Mouse (Mus musculus) intestine, embryonic 16.5 days (tissue): ENCODE data around the gene Amfr. TPM values are rescaled to one million over a fixed set of nuclear protein-coding genes. Genes with fewer than 3 reads are reported as not detected.

Experiments
- ATAC-seq: fragments of 200-750 bp; cut with Nextera tagmentation; 2 replicates; pipeline ENCODE4 v1.8.0; 2017; ENCODE audit warnings: moderate TSS enrichment, moderate library complexity
- H3K27ac ChIP-seq: fragments of 300-500 bp; sonication (generic); 2 replicates; pipeline ENCODE4 v1.5.1; 2014; ENCODE audit warnings: mild to moderate bottlenecking, low read length
- H3K27me3 ChIP-seq: fragments of 300-500 bp; sonication (generic); replicated peaks from 2 replicates; pipeline ENCODE4 v1.6.1; 2014; ENCODE audit warnings: low read length, control low read depth, mixed read lengths; ENCODE audit not compliant: control insufficient read depth, insufficient read depth
- H3K36me3 ChIP-seq: fragments of 300-500 bp; sonication (generic); 2 replicates; pipeline ENCODE4 v1.6.1; 2014; ENCODE audit warnings: low read length, control low read depth; ENCODE audit not compliant: control insufficient read depth, insufficient read depth
- H3K4me1 ChIP-seq: fragments of 300-500 bp; sonication (generic); 2 replicates; pipeline ENCODE4 v1.6.1; 2014; ENCODE audit warnings: low read length, control low read depth, mixed read lengths; ENCODE audit not compliant: control insufficient read depth, insufficient read depth
- H3K4me2 ChIP-seq: fragments of 300-500 bp; sonication (generic); 2 replicates; pipeline ENCODE4 v1.6.1; 2014; ENCODE audit warnings: low read depth, low read length, control low read depth
- H3K4me3 ChIP-seq: fragments of 300-500 bp; sonication (generic); 2 replicates; pipeline ENCODE4 v1.5.1; 2014; ENCODE audit warnings: mild to moderate bottlenecking, low read length
- H3K9ac ChIP-seq: fragments of 300-500 bp; sonication (generic); 2 replicates; pipeline ENCODE4 v1.6.1; 2014; ENCODE audit warnings: low read depth, low read length
- H3K9me3 ChIP-seq: fragments of 300-500 bp; sonication (generic); 2 replicates; pipeline ENCODE4 v1.6.1; 2016; ENCODE audit warnings: low read length, control low read depth; ENCODE audit not compliant: control insufficient read depth
- WGBS: fragments of 180-500 bp; shearing (Covaris S2); extraction: QIAGEN DNeasy Blood & Tissue Kit; methylation state at CpG from one replicate; pipeline ENCODE4 v1.1.7; 2014; 5-methylcytosine and 5-hydroxymethylcytosine counted together
- polyA plus RNA-seq: library from polyadenylated mRNA; unstranded; fragments of >200 nt; fragmentation: Nextera tagmentation; extraction: Ambion mirVana; gene quantifications from 2 replicates; pipeline ENCODE4 v1.2.1, GENCODE M21; 2015

The Amfr gene
- polyA plus RNA-seq, 1 experiment from 2014 or later: 27.8 TPM

DNA sequence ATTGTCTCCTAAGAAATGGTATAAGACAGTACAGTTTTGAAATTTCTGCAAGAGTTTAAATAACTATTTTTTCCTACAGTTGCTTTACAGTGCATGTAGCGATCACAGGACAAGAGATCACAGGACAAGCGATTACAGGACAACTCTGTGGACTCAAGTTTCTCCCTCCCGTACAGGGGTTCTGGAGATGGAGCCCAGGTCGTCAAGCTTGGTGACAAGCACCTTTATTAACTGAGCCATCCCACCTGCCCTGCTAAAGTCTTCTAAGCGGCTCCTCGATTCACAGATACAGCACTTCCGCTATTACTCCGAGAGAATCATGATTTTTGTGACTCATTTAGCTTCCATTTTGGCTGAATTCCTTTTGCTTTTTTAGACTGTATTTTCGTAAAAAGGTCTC lies 17.1 kb upstream of the Amfr start:
- no peak overlapping the region for H3K9ac ChIP-seq
- no peak overlapping the region for H3K4me3 ChIP-seq
- no peak overlapping the region for H3K4me2 ChIP-seq
- H3K36me3 ChIP-seq: peaks cover 13% of the 10 kb centered on the region
- no peaks in the 10 kb centered on the region for H3K27me3 ChIP-seq
- peaks cover 6% of the 10 kb centered on the region for H3K4me1 ChIP-seq
- H3K9me3 ChIP-seq: no peaks in the 10 kb centered on the region
- WGBS: 95% methylated on average over 9 of the region's 9 CpGs
- no peak for ATAC-seq
- no peak overlapping the region for H3K27ac ChIP-seq

DNA sequence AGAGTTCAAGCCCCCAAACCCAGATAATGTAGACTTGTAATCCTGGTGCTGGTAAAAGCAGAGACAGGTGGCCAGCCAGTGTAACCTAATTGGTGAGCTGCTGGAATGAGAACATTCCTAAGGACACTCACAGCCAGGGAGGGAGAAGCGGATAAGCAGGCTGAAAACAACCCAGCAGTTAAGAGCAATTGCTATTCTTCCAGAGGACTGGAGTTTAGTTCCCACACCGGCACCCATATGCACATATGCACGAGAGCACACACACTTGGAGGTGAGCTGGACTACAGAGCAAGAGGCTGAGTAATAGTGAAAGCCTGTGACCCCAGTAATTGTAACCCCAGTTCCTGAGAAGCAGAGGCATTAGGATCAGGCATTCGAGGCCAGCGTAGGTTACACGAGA lies 11.3 kb upstream of the Amfr start:
- peaks cover 11% of the 10 kb centered on the region for H3K36me3 ChIP-seq
- WGBS: 92% methylated on average over 6 of the region's 6 CpGs
- no peak for ATAC-seq

DNA sequence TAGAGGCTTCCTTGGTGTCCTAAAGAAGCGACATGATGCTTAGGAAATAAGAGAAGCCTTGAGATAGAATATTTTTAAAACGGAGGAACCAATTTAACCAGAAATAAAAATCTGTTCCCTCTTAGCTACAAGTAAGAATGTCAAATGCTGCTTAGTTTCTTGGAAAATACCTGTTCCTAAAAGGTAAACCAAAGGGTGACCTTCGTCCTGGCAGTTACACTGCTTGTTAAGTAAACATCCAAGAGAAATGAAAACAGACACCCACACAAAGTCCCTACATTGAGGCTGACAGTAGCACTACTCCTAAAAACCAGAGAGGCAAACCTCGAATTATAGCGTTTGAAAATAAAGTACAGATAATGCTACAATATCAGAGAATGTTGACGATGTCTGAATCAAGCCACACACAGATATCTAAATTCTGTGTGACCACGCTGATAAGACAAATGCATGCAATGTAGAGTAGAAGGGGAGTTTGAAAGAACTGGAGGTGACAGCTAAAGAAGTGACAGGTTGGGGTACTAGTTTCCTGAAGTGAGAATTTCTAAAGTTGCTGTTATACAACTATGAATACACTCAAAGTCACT lies 477 bp upstream of the Amfr start:
- no peak for ATAC-seq
- H3K4me1 ChIP-seq: peaks cover 26% of the 10 kb centered on the region
- no peaks in the 10 kb centered on the region for H3K9me3 ChIP-seq
- peak overlapping the region; percentile 98 for H3K9ac ChIP-seq
- peak overlapping the region; percentile 98 for H3K4me2 ChIP-seq
- H3K27ac ChIP-seq: peak overlapping the region; percentile 96
- peak overlapping the region; percentile 100 for H3K4me3 ChIP-seq
- H3K36me3 ChIP-seq: no peaks in the 10 kb centered on the region
- H3K27me3 ChIP-seq: no peaks in the 10 kb centered on the region
- 27% methylated on average over 7 of the region's 7 CpGs for WGBS

More for the DNA sequence above, 11.3 kb upstream of the Amfr start:
- no peak overlapping the region for H3K9ac ChIP-seq
- no peak overlapping the region for H3K4me3 ChIP-seq
- H3K27me3 ChIP-seq: no peaks in the 10 kb centered on the region
- no peak overlapping the region for H3K27ac ChIP-seq
- no peaks in the 10 kb centered on the region for H3K9me3 ChIP-seq
- no peak overlapping the region for H3K4me2 ChIP-seq
- no peaks in the 10 kb centered on the region for H3K4me1 ChIP-seq

DNA sequence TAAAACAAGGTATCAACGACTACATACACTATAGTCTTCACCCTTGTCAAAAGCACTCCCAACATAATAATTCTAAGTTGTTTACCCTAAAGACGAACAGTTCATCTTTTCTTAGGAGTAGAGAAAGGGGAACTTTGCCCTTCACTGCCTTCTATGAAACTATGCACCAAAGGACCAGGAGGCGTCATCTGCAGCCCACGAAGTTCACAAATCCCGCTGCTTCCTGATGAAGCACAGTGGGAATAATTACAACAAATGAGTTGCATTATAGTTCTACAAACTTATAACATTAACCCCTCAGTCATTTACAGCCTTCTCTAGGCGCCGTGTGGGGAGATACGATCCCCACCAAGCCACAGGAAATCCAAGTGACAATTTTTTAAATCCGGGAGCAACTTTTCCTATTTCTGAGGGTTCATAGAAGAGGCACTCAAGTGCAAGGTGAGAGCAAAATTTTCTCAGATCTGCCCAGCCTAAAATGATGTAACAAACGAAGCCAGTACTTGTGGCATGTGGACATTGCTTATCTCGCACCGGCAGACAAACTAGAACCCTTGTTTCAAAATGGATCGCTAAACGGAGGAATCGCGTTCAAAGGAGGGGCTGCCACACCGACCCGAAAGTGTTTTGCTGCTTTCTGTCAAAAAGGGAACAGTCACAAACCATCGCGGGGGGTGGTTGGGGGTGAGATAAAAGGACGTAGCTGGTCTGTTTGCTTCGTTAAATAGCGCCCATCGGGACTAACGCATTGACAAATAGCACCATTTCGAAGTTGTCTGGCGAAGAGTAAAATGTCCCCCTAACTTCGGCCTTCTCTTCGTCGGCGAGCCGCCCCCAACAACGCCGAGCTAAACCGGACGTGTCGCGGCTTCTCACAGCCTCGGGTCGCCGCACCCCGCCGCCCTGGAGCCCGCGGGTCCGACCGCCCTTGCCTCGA lies 1.3 kb downstream of the Amfr start:
- Histone ChIP-seq H3K27me3 (no peaks in the 10 kb centered on the region), H3K9ac (peak overlapping the region; percentile 98), H3K4me2 (peak overlapping the region; percentile 98), H3K4me1 (peaks cover 27% of the 10 kb centered on the region), H3K4me3 (peak overlapping the region; percentile 100), H3K36me3 (no peaks in the 10 kb centered on the region), H3K9me3 (no peaks in the 10 kb centered on the region), H3K27ac (peak overlapping the region; percentile 96)
- ATAC-seq: no peak
- 3% methylated on average over 48 of the region's 48 CpGs for WGBS

DNA sequence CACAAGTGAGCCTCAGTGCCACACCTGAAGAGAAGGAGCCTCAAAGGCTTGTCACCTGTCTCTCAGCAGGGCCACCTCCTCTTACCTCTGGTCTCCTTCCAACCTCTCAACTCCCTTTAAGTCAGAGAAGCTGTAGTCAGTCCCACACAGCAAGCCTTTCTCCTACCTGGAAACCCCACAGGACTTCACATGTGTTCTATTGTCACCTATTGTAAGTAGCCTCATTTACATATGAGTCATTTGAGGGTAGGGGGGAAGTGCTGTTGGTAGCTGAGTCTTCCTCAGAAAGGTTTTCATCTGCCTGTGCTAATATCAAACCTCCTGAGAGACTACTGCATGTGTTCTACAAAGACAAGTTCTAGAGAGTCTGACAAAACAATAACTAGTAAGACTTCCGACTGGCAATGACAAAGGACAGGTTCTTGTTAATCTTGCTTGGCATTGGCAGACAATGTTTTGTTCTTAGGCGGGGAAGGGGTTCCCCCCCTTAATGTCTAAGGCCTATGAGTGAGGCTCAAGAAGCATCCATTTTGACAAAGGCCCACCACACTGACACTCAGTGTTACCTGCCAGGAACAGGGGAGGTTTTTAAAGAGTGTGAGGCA lies 2.4 kb downstream of the Amfr start:
- Histone ChIP-seq H3K27me3 (no peaks in the 10 kb centered on the region), H3K9me3 (no peaks in the 10 kb centered on the region), H3K9ac (0 out of 2 replicates have a peak overlapping the region, but pooled peaks have one; percentile 9), H3K36me3 (no peaks in the 10 kb centered on the region), H3K4me1 (peaks cover 27% of the 10 kb centered on the region), H3K27ac (peak overlapping the region; percentile 57), H3K4me3 (no peak overlapping the region), H3K4me2 (peak overlapping the region; percentile 27)
- no peak for ATAC-seq
- WGBS: 63% methylated on average over 2 of the region's 2 CpGs

DNA sequence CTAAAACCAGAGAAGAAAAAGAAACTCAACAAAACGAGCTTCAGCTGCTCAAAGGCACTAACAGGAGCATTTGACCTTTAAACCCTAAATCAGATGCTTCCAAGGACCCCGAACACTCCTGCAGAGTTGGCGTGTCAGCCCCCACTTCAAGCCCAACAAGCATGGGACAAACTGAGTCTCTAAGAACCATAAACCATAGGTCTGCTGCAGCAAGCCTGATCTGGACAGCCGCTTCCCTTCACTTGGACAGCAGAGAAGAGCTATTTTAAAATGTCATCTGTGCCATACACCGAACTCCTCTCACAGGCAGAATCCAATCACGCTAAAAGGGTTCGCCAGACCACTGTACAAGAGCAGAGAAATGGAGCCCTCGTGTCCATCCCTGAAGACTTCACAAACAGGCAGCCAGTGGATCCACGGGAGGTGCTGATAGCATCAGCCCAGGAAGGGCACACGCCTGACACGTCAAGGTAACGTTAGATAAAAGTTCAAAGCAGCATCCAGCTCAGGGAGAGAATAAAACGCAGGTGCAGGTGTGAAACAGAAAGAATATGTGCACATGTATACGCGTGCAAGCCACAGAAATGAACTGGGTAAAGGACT lies 3.3 kb downstream of the Amfr start:
- H3K27ac ChIP-seq: peak overlapping the region; percentile 57
- H3K9ac ChIP-seq: no peak overlapping the region

DNA sequence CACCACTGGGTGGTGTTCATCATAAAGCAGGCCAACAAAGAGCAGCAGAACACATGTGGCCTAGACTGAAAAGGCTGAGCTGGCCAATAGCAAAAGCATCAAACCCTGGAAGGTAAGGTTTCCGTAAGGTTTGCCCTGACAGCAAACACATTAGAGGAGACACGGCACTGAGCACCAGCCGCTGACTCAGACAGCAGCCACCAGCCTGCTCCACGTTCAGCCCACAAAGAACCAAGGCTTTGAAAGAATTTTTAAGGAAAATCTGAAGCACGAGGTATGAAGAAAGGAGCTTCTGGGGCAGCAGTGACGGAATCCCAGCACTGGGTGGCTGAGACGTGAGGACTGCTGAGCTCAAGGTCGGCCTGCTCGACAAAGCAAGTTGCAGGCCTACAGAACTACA lies 8.5 kb downstream of the Amfr start:
- ATAC-seq: no peak
- WGBS: 87% methylated on average over 9 of the region's 9 CpGs
- H3K9me3 ChIP-seq: no peaks in the 10 kb centered on the region
- H3K36me3 ChIP-seq: peaks cover 2% of the 10 kb centered on the region; the same call in 1 of the 2 replicates
- H3K27ac ChIP-seq: no peak overlapping the region
- no peaks in the 10 kb centered on the region for H3K27me3 ChIP-seq
- no peak overlapping the region for H3K4me2 ChIP-seq
- no peak overlapping the region for H3K4me3 ChIP-seq
- peaks cover 8% of the 10 kb centered on the region for H3K4me1 ChIP-seq
- H3K9ac ChIP-seq: no peak overlapping the region

More for the DNA sequence above, 3.3 kb downstream of the Amfr start:
- H3K27me3 ChIP-seq: no peaks in the 10 kb centered on the region
- ATAC-seq: no peak
- H3K36me3 ChIP-seq: no peaks in the 10 kb centered on the region
- 50% methylated on average over 15 of the region's 15 CpGs for WGBS
- no peak overlapping the region for H3K4me3 ChIP-seq
- H3K4me1 ChIP-seq: peaks cover 27% of the 10 kb centered on the region
- peak overlapping the region; percentile 27; the same call in 1 of the 2 replicates for H3K4me2 ChIP-seq
- no peaks in the 10 kb centered on the region for H3K9me3 ChIP-seq

DNA sequence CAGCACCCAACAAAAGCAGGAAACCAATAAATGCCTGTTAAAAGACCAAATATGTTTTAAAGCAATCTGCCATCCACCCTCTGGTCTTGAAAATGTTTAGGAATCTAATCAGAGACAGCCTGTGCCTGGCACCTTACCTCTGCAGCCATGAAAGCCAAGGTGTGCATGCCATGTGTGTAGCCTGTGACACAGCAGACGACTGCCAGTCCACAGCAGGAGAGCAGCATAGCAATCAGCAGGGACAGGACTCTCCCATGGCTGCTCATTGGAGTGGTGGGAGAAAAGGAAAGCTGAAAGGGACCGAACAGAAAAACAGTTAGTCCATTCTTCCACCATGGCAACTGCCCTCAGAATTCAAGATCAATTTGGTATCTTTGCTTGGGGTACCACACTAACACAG lies 13.7 kb downstream of the Amfr start:
- 97% methylated on average over 2 of the region's 2 CpGs for WGBS
- H3K4me1 ChIP-seq: no peaks in the 10 kb centered on the region
- no peaks in the 10 kb centered on the region for H3K9me3 ChIP-seq
- H3K27me3 ChIP-seq: no peaks in the 10 kb centered on the region
- peaks cover 2% of the 10 kb centered on the region; the same call in 1 of the 2 replicates for H3K36me3 ChIP-seq
- no peak overlapping the region for H3K9ac ChIP-seq
- H3K27ac ChIP-seq: no peak overlapping the region
- H3K4me2 ChIP-seq: no peak overlapping the region
- no peak for ATAC-seq
- H3K4me3 ChIP-seq: no peak overlapping the region

DNA sequence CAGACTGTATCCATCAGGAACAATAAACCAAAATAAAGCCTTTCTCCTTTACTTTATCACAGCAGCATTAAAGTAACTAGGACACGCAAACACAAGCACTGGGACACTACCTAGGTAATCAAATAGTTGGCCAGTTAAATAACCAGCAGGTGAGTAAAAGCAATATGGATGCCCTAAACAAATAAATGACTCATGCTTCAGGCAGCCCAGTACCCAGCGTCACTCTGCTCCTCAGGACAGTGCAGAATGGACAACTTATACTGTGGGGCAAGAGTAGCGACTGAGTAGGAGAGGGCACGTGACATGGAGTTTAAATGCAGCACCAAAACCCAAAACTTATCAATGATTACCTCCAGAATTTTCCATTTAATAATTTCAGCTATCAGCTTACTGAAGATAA lies 22.9 kb downstream of the Amfr start:
- peaks cover 5% of the 10 kb centered on the region; the same call in 1 of the 2 replicates for H3K36me3 ChIP-seq
- ATAC-seq: no peak
- 72% methylated on average over 4 of the region's 4 CpGs for WGBS

More for the DNA sequence above, 22.9 kb downstream of the Amfr start:
- Histone ChIP-seq H3K9me3 (no peaks in the 10 kb centered on the region), H3K4me1 (no peaks in the 10 kb centered on the region), H3K27me3 (no peaks in the 10 kb centered on the region), H3K4me2 (no peak overlapping the region), H3K9ac (no peak overlapping the region), H3K4me3 (no peak overlapping the region), H3K27ac (no peak overlapping the region)
